Mouse (Mus musculus) CH12.LX (cell line): ENCODE measurements around the gene Pnpla2. TPM values are rescaled to one million over a fixed set of nuclear protein-coding genes. Genes with fewer than 3 reads are reported as not detected.

ENCODE experiments used
- DNase-seq: peaks from one replicate; pipeline ENCODE4 v3.0.0-alpha.2; 2013; ENCODE audit errors: extremely low read depth
- H3K27ac ChIP-seq: 2 replicates; pipeline ENCODE4 v1.5.1; 2012; ENCODE audit warnings: low read depth, mild to moderate bottlenecking, control low read depth, moderate library complexity; ENCODE audit not compliant: insufficient read depth
- H3K27me3 ChIP-seq: replicated peaks from 2 replicates; pipeline ENCODE3; 2012; ENCODE audit warnings: inconsistent platforms
- H3K36me3 ChIP-seq, 2 experiments: replicated peaks in 1 of 2; 2 replicates each; pipeline versions ENCODE3 to v1.6.1; 2012; ENCODE audit warnings: inconsistent platforms in 1 of 2, low read length in 1 of 2, mild to moderate bottlenecking in 1 of 2, mixed read lengths in 1 of 2, moderate library complexity in 1 of 2; ENCODE audit not compliant: control insufficient read depth in 1 of 2, insufficient read depth in 1 of 2
- H3K4me1 ChIP-seq, 2 experiments: 2 replicates each; pipeline ENCODE4 v1.6.1; 2012; ENCODE audit warnings: inconsistent platforms in 1 of 2, moderate library complexity in 1 of 2; ENCODE audit not compliant: insufficient read depth in 2 of 2, control insufficient read depth in 1 of 2
- H3K4me2 ChIP-seq: 2 replicates; pipeline ENCODE4 v1.6.1; 2012; ENCODE audit warnings: low read depth, mild to moderate bottlenecking, control low read depth; ENCODE audit not compliant: poor library complexity, insufficient read depth, severe bottlenecking
- H3K4me3 ChIP-seq, 3 experiments: fragments of 150-350 bp in 1 of 3; sonication (generic) in 1 of 3; replicated peaks in 1 of 3; 2 replicates each; pipeline versions ENCODE3 to v1.5.1; 2011 to 2012; ENCODE audit warnings: low read depth in 2 of 3, low read length in 2 of 3, mild to moderate bottlenecking in 2 of 3, moderate library complexity in 2 of 3, control low read depth in 1 of 3, improper control_type of control experiment in 1 of 3, inconsistent platforms in 1 of 3, mixed read lengths in 1 of 3; ENCODE audit not compliant: poor library complexity in 1 of 3
- H3K79me2 ChIP-seq: replicated peaks from 2 replicates; pipeline ENCODE4 v1.6.1; 2012; ENCODE audit warnings: mild to moderate bottlenecking, moderate library complexity; ENCODE audit not compliant: control insufficient read depth, poor library complexity, insufficient read depth, severe bottlenecking; ENCODE audit errors: extremely low read depth
- H3K9ac ChIP-seq: 2 replicates; pipeline ENCODE4 v1.6.1; 2012; ENCODE audit warnings: low read depth, mild to moderate bottlenecking, control low read depth, moderate library complexity; ENCODE audit not compliant: insufficient read depth
- H3K9me3 ChIP-seq: replicated peaks from 2 replicates; pipeline ENCODE3; 2012; ENCODE audit warnings: low read length, inconsistent platforms, mixed read lengths
- BHLHE40 ChIP-seq: IDR thresholded peaks from 2 replicates; pipeline ENCODE4 v1.6.1; 2011; ENCODE audit warnings: mild to moderate bottlenecking, low read depth, low read length, improper control_type of control experiment
- CHD1 ChIP-seq: IDR thresholded peaks from 2 replicates; pipeline ENCODE4 v1.6.1; 2012; ENCODE audit warnings: low read depth, low read length, improper control_type of control experiment, inconsistent platforms
- CHD2 ChIP-seq: IDR thresholded peaks from 2 replicates; pipeline ENCODE4 v1.6.1; 2011; ENCODE audit warnings: low read length, improper control_type of control experiment
- CTCF ChIP-seq, 2 experiments: IDR thresholded peaks in 1 of 2; conservative IDR thresholded peaks in 1 of 2; 2 replicates each; pipeline ENCODE4 v1.5.1; 2011 to 2012; ENCODE audit warnings: low read depth in 2 of 2, low read length in 2 of 2, improper control_type of control experiment in 1 of 2, inconsistent platforms in 1 of 2, mild to moderate bottlenecking in 1 of 2, moderate library complexity in 1 of 2
- ELF1 ChIP-seq: IDR thresholded peaks from 2 replicates; pipeline ENCODE4 v1.6.1; 2014; ENCODE audit warnings: low read depth, mild to moderate bottlenecking, inconsistent platforms, low read length, improper control_type of control experiment
- EP300 ChIP-seq: IDR thresholded peaks from 2 replicates; pipeline ENCODE4 v1.6.1; 2011; ENCODE audit warnings: low read length, improper control_type of control experiment
- ETS1 ChIP-seq: conservative IDR thresholded peaks from 2 replicates; pipeline ENCODE4 v1.6.1; 2012; ENCODE audit warnings: low read depth, mild to moderate bottlenecking, inconsistent platforms, low read length, improper control_type of control experiment, moderate library complexity
- HCFC1 ChIP-seq: IDR thresholded peaks from 2 replicates; pipeline ENCODE4 v1.6.1; 2012; ENCODE audit warnings: low read depth, mild to moderate bottlenecking, inconsistent platforms, low read length, improper control_type of control experiment
- JUN ChIP-seq: IDR thresholded peaks from 2 replicates; pipeline ENCODE4 v1.6.1; 2011; ENCODE audit warnings: low read depth, mild to moderate bottlenecking, low read length, improper control_type of control experiment, moderate library complexity; ENCODE audit not compliant: insufficient read depth
- KAT2A ChIP-seq: IDR thresholded peaks from 2 replicates; pipeline ENCODE4 v1.6.1; 2012; ENCODE audit warnings: low read length, improper control_type of control experiment, inconsistent platforms; ENCODE audit not compliant: insufficient replicate concordance
- MAZ ChIP-seq: IDR thresholded peaks from 2 replicates; pipeline ENCODE4 v1.6.1; 2012; ENCODE audit warnings: low read depth, mild to moderate bottlenecking, inconsistent platforms, low read length, improper control_type of control experiment, moderate library complexity
- MEF2A ChIP-seq: IDR thresholded peaks from 2 replicates; pipeline ENCODE4 v1.6.1; 2014; ENCODE audit warnings: low read depth, mild to moderate bottlenecking, inconsistent platforms, low read length, improper control_type of control experiment, borderline replicate concordance
- MXI1 ChIP-seq: IDR thresholded peaks from 2 replicates; pipeline ENCODE4 v1.6.1; 2011; ENCODE audit warnings: mild to moderate bottlenecking, low read depth, low read length, improper control_type of control experiment
- MYC ChIP-seq: IDR thresholded peaks from 2 replicates; pipeline ENCODE4 v1.6.1; 2011; ENCODE audit warnings: low read depth, mild to moderate bottlenecking, improper control_type of control experiment, low read length
- NELFE ChIP-seq: IDR thresholded peaks from 2 replicates; pipeline ENCODE4 v1.6.1; 2011; ENCODE audit warnings: low read depth, low read length, improper control_type of control experiment
- NRF1 ChIP-seq: IDR thresholded peaks from 2 replicates; pipeline ENCODE4 v1.6.1; 2014; ENCODE audit warnings: low read depth, mild to moderate bottlenecking, inconsistent platforms, low read length, improper control_type of control experiment, moderate library complexity
- PAX5 ChIP-seq: IDR thresholded peaks from 2 replicates; pipeline ENCODE4 v1.6.1; 2012; ENCODE audit warnings: low read length, inconsistent platforms, mixed read lengths
- POLR2A ChIP-seq: IDR thresholded peaks from 2 replicates; pipeline ENCODE4 v1.6.1; 2011; ENCODE audit warnings: low read depth, mild to moderate bottlenecking, improper control_type of control experiment, low read length
- POLR2AphosphoS2 ChIP-seq: IDR thresholded peaks from 2 replicates; pipeline ENCODE4 v1.6.1; 2011; ENCODE audit warnings: low read depth, low read length, improper control_type of control experiment
- UBTF ChIP-seq: IDR thresholded peaks from 2 replicates; pipeline ENCODE4 v1.6.1; 2012; ENCODE audit warnings: low read depth, mild to moderate bottlenecking, inconsistent platforms, low read length, improper control_type of control experiment, moderate library complexity
- USF2 ChIP-seq: conservative IDR thresholded peaks from 2 replicates; pipeline ENCODE4 v1.6.1; 2011; ENCODE audit warnings: low read depth, low read length, improper control_type of control experiment
- ZKSCAN1 ChIP-seq: IDR thresholded peaks from 2 replicates; pipeline ENCODE4 v1.6.1; 2012; ENCODE audit warnings: low read depth, inconsistent platforms, low read length, improper control_type of control experiment, borderline replicate concordance
- dilution Hi-C: fragments of 300-500 bp; cut with MboI; formaldehyde crosslinking; loops from 2 replicates; pipeline ENCODE4 v1.14.3; 2020; ENCODE audit warnings: low sequenced_read_pairs; ENCODE audit not compliant: extremely low pct_unique_long_range_greater_than_20kb, extremely low pct_ligation_motif_present
- in situ Hi-C: fragments of 300-500 bp; cut with MboI; formaldehyde crosslinking; loops from 3 replicates; pipeline ENCODE4 v1.14.3; 2019; ENCODE audit warnings: low sequenced_read_pairs, low pct_ligation_motif_present, low pct_unique_long_range_greater_than_20kb, mixed read lengths
- polyA plus RNA-seq: library from polyadenylated mRNA; unstranded; fragments of >175 nt; gene quantifications from 2 replicates; pipeline ENCODE4 v1.2.1, GENCODE M21; 2012; ENCODE audit warnings: low read depth; ENCODE audit not compliant: insufficient read length
- total RNA-seq, 2 experiments: library from RNA; depleted of rRNA; stranded (reverse); fragments of 300-350 nt in 1 of 2; fragments of >200 nt in 1 of 2; gene quantifications; 2 replicates each; pipeline ENCODE4 v1.2.3; 2012 to 2014

Pnpla2 gene
- total and polyA plus RNA-seq, 3 experiments, result 2.8 to 29.6 (median 11.7) TPM

GRCm38 (mm10) chr7:141441460-141441859 lies 13.5 kb upstream of the Pnpla2 start:
- Histone ChIP-seq H3K4me3 (no peak overlapping the region), H3K27me3 (no peaks in the 10 kb centered on the region), H3K4me2 (no peak overlapping the region), H3K79me2 (peaks cover 12% of the 10 kb centered on the region), H3K9ac (no peak overlapping the region), H3K9me3 (no peaks in the 10 kb centered on the region), H3K36me3 (peaks cover 43 to 53% of the 10 kb centered on the region in 2 experiments), H3K4me1 (peaks cover 15 to 49% of the 10 kb centered on the region in 2 experiments), H3K27ac (no peak overlapping the region)
- TF ChIP-seq MYC (no peak), NRF1 (no peak), JUN (no peak), MXI1 (no peak), MEF2A (no peak), HCFC1 (no peak), BHLHE40 (no peak), USF2 (no peak), UBTF (no peak), ELF1 (no peak), CHD2 (no peak), POLR2A (no peak), PAX5 (no peak), NELFE (no peak)
- in situ Hi-C loops (no loop called here), dilution Hi-C loops (no loop called here)
- DNase-seq, result no peak

- dilution Hi-C loops, result no loop called here
- peaks cover 10% of the 10 kb centered on the region; the same call in 1 of the 2 replicates for H3K79me2 ChIP-seq
- no peak overlapping the region for H3K27ac ChIP-seq
- H3K4me1 ChIP-seq, result peaks cover 15 to 50% of the 10 kb centered on the region in 2 experiments
- DNase-seq, result no peak
- H3K9me3 ChIP-seq, result no peaks in the 10 kb centered on the region
- in situ Hi-C loops, result no loop called here
- H3K27me3 ChIP-seq, result no peaks in the 10 kb centered on the region
- no peak for TF ChIP-seq KAT2A
- no peak for TF ChIP-seq JUN
- no peak for TF ChIP-seq MEF2A
- no peak for TF ChIP-seq CTCF (conservative IDR thresholded peaks at IDR 0.05 in 1 of 2, IDR thresholded peaks at IDR 0.05 in 1 of 2; ENCODE audit: low read depth in 2 of 2, low read length in 2 of 2)
- no peak for TF ChIP-seq PAX5
- no peak for TF ChIP-seq POLR2AphosphoS2
- no peak for TF ChIP-seq NRF1
- no peak for TF ChIP-seq MAZ
- TF ChIP-seq CHD1, result no peak
- TF ChIP-seq ETS1, result no peak
- no peak for TF ChIP-seq ZKSCAN1
- no peak for TF ChIP-seq EP300
- peaks cover 43 to 53% of the 10 kb centered on the region in 2 experiments for H3K36me3 ChIP-seq
- peak overlapping the region; percentile 97 for H3K4me2 ChIP-seq
- H3K9ac ChIP-seq, result peak overlapping the region; percentile 62; the same call in 1 of the 2 replicates
- H3K4me3 ChIP-seq, result peak overlapping the region; percentile 64 to 91 (median 67)
Observed at GRCm38 (mm10) chr7:141442199-141442598, 12.8 kb upstream of the Pnpla2 start.
